Mouse (Mus musculus) frontal cortex, adult 2 months (tissue): ENCODE results near the gene Rnaseh2b. TPM values are rescaled to one million over a fixed set of nuclear protein-coding genes. Genes with fewer than 3 reads are reported as not detected.

Experiments used
- DNase-seq, 2 experiments: peaks; one replicate each; pipeline ENCODE4 v3.0.0; 2022; ENCODE audit warnings: low spot score in 1 of 2; ENCODE audit errors: extremely low spot score in 1 of 2
- polyA plus RNA-seq: library from polyadenylated mRNA; depleted of rRNA; stranded (reverse); fragments of >200 nt; gene quantifications from 2 replicates; pipeline ENCODE4 v1.2.3, GENCODE M21; 2012

Gene Rnaseh2b
- polyA plus RNA-seq, 1 experiment, result 12.2 TPM

- no peak for DNase-seq
These were observed 16.6 kb downstream of the Rnaseh2b start for GRCm38 (mm10) chr14:62309026-62309425.

GRCm38 (mm10) chr14:62311672-62312071, 19.3 kb downstream of the Rnaseh2b start:
- DNase-seq, result no peak

GRCm38 (mm10) chr14:62322581-62323344, 30.4 kb downstream of the Rnaseh2b start:
- no peak for DNase-seq

GRCm38 (mm10) chr14:62323457-62323856, 31.1 kb downstream of the Rnaseh2b start:
- no peak for DNase-seq

- no peak for DNase-seq
These were observed 32.6 kb downstream of the Rnaseh2b start for GRCm38 (mm10) chr14:62324943-62325342.

GRCm38 (mm10) chr14:62326026-62326425, 33.6 kb downstream of the Rnaseh2b start:
- no peak for DNase-seq

- DNase-seq, result no peak
These were observed 34.8 kb downstream of the Rnaseh2b start for GRCm38 (mm10) chr14:62327171-62327570.

GRCm38 (mm10) chr14:62328606-62329005, 36.2 kb downstream of the Rnaseh2b start:
- DNase-seq, result no peak

- no peak for DNase-seq
These were observed 37.2 kb downstream of the Rnaseh2b start for GRCm38 (mm10) chr14:62329631-62330030.

- no peak for DNase-seq
These were observed 39.1 kb downstream of the Rnaseh2b start for GRCm38 (mm10) chr14:62331457-62331856.

- DNase-seq, result peak; percentile 47 to 86
These were observed 39.7 kb downstream of the Rnaseh2b start for GRCm38 (mm10) chr14:62331866-62332619.

- DNase-seq, result no peak
These were observed 41.7 kb downstream of the Rnaseh2b start for GRCm38 (mm10) chr14:62333909-62334687.

GRCm38 (mm10) chr14:62339196-62339595, 46.8 kb downstream of the Rnaseh2b start:
- no peak for DNase-seq

GRCm38 (mm10) chr14:62341887-62342642, 49.7 kb downstream of the Rnaseh2b start:
- no peak for DNase-seq

GRCm38 (mm10) chr14:62342643-62343144, 50.3 kb downstream of the Rnaseh2b start:
- no peak for DNase-seq

GRCm38 (mm10) chr14:62346570-62346969, 54.2 kb downstream of the Rnaseh2b start:
- DNase-seq, result no peak

- DNase-seq, result no peak
These were observed 54.7 kb downstream of the Rnaseh2b start for GRCm38 (mm10) chr14:62347103-62347502.

GRCm38 (mm10) chr14:62349786-62350185, 57.4 kb downstream of the Rnaseh2b start:
- DNase-seq, result no peak

- no peak for DNase-seq
These were observed 57.8 kb downstream of the Rnaseh2b start for GRCm38 (mm10) chr14:62350186-62350585.

- no peak for DNase-seq
These were observed 58.5 kb downstream of the Rnaseh2b start for GRCm38 (mm10) chr14:62350890-62351289.
